Mouse (Mus musculus) kidney, adult 2 months (tissue): ENCODE measurements at regions not wholly inside any gene's neighbourhood (a gene's known extent, or its start where the extent isn't known, plus 50 kb on each side); places are given as distances from the start of the nearest gene placed in this dataset.

Experiments used
- CTCF ChIP-seq: fragments of 200-500 bp; conservative IDR thresholded peaks from 2 replicates; pipeline ENCODE4 v1.5.1; 2011; ENCODE audit warnings: low read depth, mild to moderate bottlenecking, control low read depth, low read length, moderate library complexity, mixed read lengths; ENCODE audit not compliant: insufficient read depth, insufficient read length
- POLR2A ChIP-seq: fragments of 200-500 bp; IDR thresholded peaks from one replicate; pipeline ENCODE4 v1.6.1; 2011; ENCODE audit warnings: low read depth, low read length, control low read depth

DNA sequence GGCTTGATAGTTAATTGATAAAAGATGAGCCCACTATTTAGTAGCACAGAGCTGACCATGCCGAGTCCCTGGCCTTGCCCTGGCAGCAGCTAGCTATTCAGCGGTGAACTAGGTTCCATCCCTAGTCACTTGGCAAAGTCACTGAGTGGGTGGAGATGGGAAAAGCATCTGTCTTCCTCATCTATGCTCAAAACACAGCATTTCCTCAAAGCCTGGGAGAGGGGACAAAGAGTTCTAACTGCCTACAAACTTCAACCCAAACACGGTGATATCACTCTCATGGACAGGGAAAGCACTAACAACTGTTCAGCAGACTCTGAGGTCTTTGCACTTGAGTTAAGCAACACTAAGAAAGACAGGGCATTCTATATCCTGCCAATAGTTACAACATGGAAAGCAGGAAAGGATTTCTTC, 225.5 kb downstream of the Qk start:
- TF ChIP-seq CTCF = no peak
- no peak for TF ChIP-seq POLR2A
